Mouse (Mus musculus): ENCODE results near the gene Ube2e1.
"Not testable (repeated sequence)": the region's sequence is repeated elsewhere in the genome, so short reads cannot be mapped to it uniquely, and the experiment has no call there.

DNA sequence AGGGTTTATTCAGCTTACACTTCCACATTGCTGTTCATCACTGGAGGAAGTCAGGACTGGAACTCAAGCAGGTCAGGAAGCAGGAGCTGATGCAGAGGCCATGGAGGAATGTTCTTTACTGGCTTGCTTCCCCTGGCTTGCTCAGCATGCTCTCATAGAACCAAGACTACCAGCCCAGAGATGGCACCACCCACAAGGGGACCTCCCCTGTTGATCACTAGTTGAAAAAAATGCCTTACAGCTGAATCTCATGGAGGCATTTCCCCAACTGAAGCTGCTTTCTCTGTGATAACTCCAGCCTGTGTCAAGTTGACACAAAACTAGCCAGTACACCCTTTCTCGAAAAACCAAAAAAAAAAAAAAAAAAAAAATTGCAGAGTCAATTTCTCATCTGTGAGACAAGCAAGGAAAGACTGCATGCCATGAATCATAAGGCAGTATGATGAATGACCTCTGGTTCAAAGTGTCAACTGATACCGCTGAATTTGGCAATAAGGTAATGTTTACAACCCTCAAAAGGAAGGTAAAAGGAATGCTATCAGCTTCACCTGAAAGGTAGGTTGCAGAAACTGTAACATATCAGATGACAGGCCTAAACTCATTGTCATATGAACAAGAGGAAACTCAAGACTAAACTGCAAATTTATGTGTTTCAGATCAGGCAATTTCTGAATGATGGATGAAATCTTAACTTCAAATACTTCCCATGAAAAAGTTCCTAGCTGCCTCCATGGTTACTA lies 95.0 kb downstream of the Ube2e1 start:
- TF ChIP-seq MYOD1 (IDR thresholded peaks at IDR 0.05; ENCODE audit: control insufficient read depth, insufficient read length, low read depth); CTCF (IDR thresholded peaks at IDR 0.05; ENCODE audit: control insufficient read depth, insufficient read depth, insufficient read length); CEBPB (IDR thresholded peaks at IDR 0.05; ENCODE audit: low read depth): not testable (repeated sequence)

Data from C2C12 (cell line).